Mouse (Mus musculus) heart, adult 9 months (tissue): ENCODE data around the gene Pid1.

Experiments used
- DNase-seq, 2 experiments: peaks; one replicate each; pipeline ENCODE4 v3.0.0; 2022; ENCODE audit warnings: low spot score in 2 of 2

Pid1 gene

GRCm38 (mm10) chr1:84056884-84057630 is 306.9 kb downstream of the Pid1 start:
- no peak for DNase-seq

GRCm38 (mm10) chr1:84056306-84056705 is 307.7 kb downstream of the Pid1 start:
- DNase-seq = no peak

- DNase-seq = peak; percentile 26 to 37
Observed at GRCm38 (mm10) chr1:84025746-84026145, 338.2 kb downstream of the Pid1 start.

- DNase-seq = no peak
Observed at GRCm38 (mm10) chr1:84012871-84013375, 351.1 kb downstream of the Pid1 start.

GRCm38 (mm10) chr1:84002630-84003029 is 361.4 kb downstream of the Pid1 start:
- no peak for DNase-seq
